Mouse (Mus musculus) hindbrain, postnatal 0 days (tissue): ENCODE data around the gene 1190002N15Rik. TPM values are rescaled to one million over a fixed set of nuclear protein-coding genes. Genes with fewer than 3 reads are reported as not detected.
A peak's percentile ranks its signal among the peaks of the same experiment; 100 is the strongest.

ENCODE experiments used
- ATAC-seq: fragments of 200-750 bp; cut with Nextera tagmentation; 2 replicates; pipeline ENCODE4 v1.8.0; 2017; ENCODE audit warnings: mild to moderate bottlenecking, moderate TSS enrichment, moderate library complexity
- DNase-seq: peaks from one replicate; pipeline ENCODE4 v3.0.0-alpha.2; 2015; ENCODE audit warnings: low spot score
- H3K27ac ChIP-seq: fragments of 300-500 bp; sonication (generic); 2 replicates; pipeline ENCODE4 v1.5.1; 2014; ENCODE audit warnings: mild to moderate bottlenecking
- H3K27me3 ChIP-seq: fragments of 300-500 bp; sonication (generic); 2 replicates; pipeline ENCODE4 v1.6.1; 2014; ENCODE audit warnings: low read length, mixed read lengths; ENCODE audit not compliant: insufficient read depth
- H3K36me3 ChIP-seq: fragments of 300-500 bp; sonication (generic); 2 replicates; pipeline ENCODE4 v1.6.1; 2014; ENCODE audit warnings: low read length, mixed read lengths; ENCODE audit not compliant: insufficient read depth
- H3K4me1 ChIP-seq: fragments of 300-500 bp; sonication (generic); 2 replicates; pipeline ENCODE4 v1.6.1; 2014; ENCODE audit warnings: antibody characterized with exemption, low read length, mixed read lengths; ENCODE audit not compliant: insufficient read depth
- H3K4me2 ChIP-seq: fragments of 300-500 bp; sonication (generic); 2 replicates; pipeline ENCODE4 v1.6.1; 2014; ENCODE audit warnings: low read depth, mild to moderate bottlenecking, low read length, moderate library complexity, mixed read lengths
- H3K4me3 ChIP-seq: fragments of 300-500 bp; sonication (generic); 2 replicates; pipeline ENCODE4 v1.5.1; 2014; ENCODE audit warnings: low read length
- H3K9ac ChIP-seq: fragments of 300-500 bp; sonication (generic); replicated peaks from 2 replicates; pipeline ENCODE4 v1.6.1; 2014; ENCODE audit warnings: mild to moderate bottlenecking, low read length, moderate library complexity, mixed read lengths
- H3K9me3 ChIP-seq: fragments of 300-500 bp; sonication (generic); 2 replicates; pipeline ENCODE4 v1.6.1; 2016; ENCODE audit warnings: low read length, mixed read lengths
- CTCF ChIP-seq: IDR thresholded peaks from 2 replicates; pipeline ENCODE4 v1.5.1; 2016; ENCODE audit warnings: antibody characterized with exemption, control low read depth, low read depth
- WGBS: fragments of 180-500 bp; shearing (Covaris S2); extraction: QIAGEN DNeasy Blood & Tissue Kit; methylation state at CpG from one replicate; pipeline ENCODE4 v1.1.7; 2014; 5-methylcytosine and 5-hydroxymethylcytosine counted together
- polyA plus RNA-seq: library from polyadenylated mRNA; unstranded; fragments of >200 nt; fragmentation: Nextera tagmentation; extraction: Ambion mirVana; gene quantifications from 2 replicates; pipeline ENCODE4 v1.2.1, GENCODE M21; 2015
- total RNA-seq: library from RNA; depleted of rRNA; stranded (reverse); fragments of >200 nt; gene quantifications from 2 replicates; pipeline ENCODE4 v1.2.3, GENCODE M21; 2014

1190002N15Rik gene
- total and polyA plus RNA-seq, 2 experiments from 2014 or later, result 9.4 to 32.4 TPM

- Histone ChIP-seq H3K4me1 (no peaks in the 10 kb centered on the region), H3K27ac (0 out of 2 replicates have a peak overlapping the region, but pooled peaks have one; percentile 98), H3K36me3 (no peaks in the 10 kb centered on the region), H3K27me3 (no peaks in the 10 kb centered on the region), H3K9ac (0 out of 2 replicates have a peak overlapping the region, but pooled peaks have one; percentile 86), H3K9me3 (no peaks in the 10 kb centered on the region), H3K4me3 (peak overlapping the region; percentile 87), H3K4me2 (peak overlapping the region; percentile 93)
- DNase-seq (no peak), ATAC-seq (no peak)
- no peak for TF ChIP-seq CTCF
- WGBS, result 29% methylated on average over 8 of the region's 8 CpGs
These were observed 1.5 kb upstream of the 1190002N15Rik start for GRCm38 (mm10) chr9:94539346-94539865.

- H3K9ac ChIP-seq, result peak overlapping the region; percentile 86
- WGBS, result under 1% methylated on average over 22 of the region's 22 CpGs
- peak overlapping the region; percentile 98 for H3K27ac ChIP-seq
- H3K27me3 ChIP-seq, result no peaks in the 10 kb centered on the region
- TF ChIP-seq CTCF, result no peak
- peak overlapping the region; percentile 93 for H3K4me2 ChIP-seq
- H3K4me1 ChIP-seq, result no peaks in the 10 kb centered on the region
- no peaks in the 10 kb centered on the region for H3K36me3 ChIP-seq
- DNase-seq, result no peak
- no peaks in the 10 kb centered on the region for H3K9me3 ChIP-seq
- peak overlapping the region; percentile 87 for H3K4me3 ChIP-seq
- ATAC-seq, result no peak
These were observed 902 bp upstream of the 1190002N15Rik start for GRCm38 (mm10) chr9:94538823-94539143.

- peak; percentile 80 for DNase-seq
- Histone ChIP-seq H3K4me2 (peak overlapping the region; percentile 77), H3K4me3 (peak overlapping the region; percentile 87), H3K36me3 (no peaks in the 10 kb centered on the region), H3K4me1 (no peaks in the 10 kb centered on the region), H3K9ac (peak overlapping the region; percentile 86), H3K27ac (peak overlapping the region; percentile 98), H3K27me3 (no peaks in the 10 kb centered on the region), H3K9me3 (no peaks in the 10 kb centered on the region)
- ATAC-seq, result peak; percentile 55
- under 1% methylated on average over 103 of the region's 103 CpGs for WGBS
- TF ChIP-seq CTCF, result peak; percentile 71
These were observed 597 bp downstream of the 1190002N15Rik start for GRCm38 (mm10) chr9:94537051-94537917.

GRCm38 (mm10) chr9:94536261-94536905, 1.5 kb downstream of the 1190002N15Rik start:
- TF ChIP-seq CTCF, result no peak
- Histone ChIP-seq H3K4me2 (peak overlapping the region; percentile 77), H3K36me3 (no peaks in the 10 kb centered on the region), H3K4me1 (no peaks in the 10 kb centered on the region), H3K9ac (peak overlapping the region; percentile 86), H3K4me3 (peak overlapping the region; percentile 87), H3K9me3 (no peaks in the 10 kb centered on the region), H3K27me3 (no peaks in the 10 kb centered on the region), H3K27ac (peak overlapping the region; percentile 98)
- WGBS, result 1% methylated on average over 15 of the region's 15 CpGs
- ATAC-seq (no peak), DNase-seq (peak; percentile 5)

- Histone ChIP-seq H3K36me3 (no peaks in the 10 kb centered on the region), H3K9ac (peak overlapping the region; percentile 86; the same call in 1 of the 2 replicates), H3K4me2 (peak overlapping the region; percentile 77), H3K4me3 (peak overlapping the region; percentile 87), H3K27ac (no peak overlapping the region), H3K27me3 (no peaks in the 10 kb centered on the region), H3K9me3 (no peaks in the 10 kb centered on the region), H3K4me1 (peaks cover 4% of the 10 kb centered on the region; the same call in 1 of the 2 replicates)
- ATAC-seq, result no peak
- peak; percentile 70 for DNase-seq
- peak; percentile 58 for TF ChIP-seq CTCF
These were observed 3.1 kb downstream of the 1190002N15Rik start for GRCm38 (mm10) chr9:94534795-94535194.

GRCm38 (mm10) chr9:94534226-94534625, 3.7 kb downstream of the 1190002N15Rik start:
- H3K9me3 ChIP-seq, result no peaks in the 10 kb centered on the region
- DNase-seq (peak; percentile 9), ATAC-seq (no peak)
- 52% methylated on average over 2 of the region's 2 CpGs for WGBS
- peak overlapping the region; percentile 2 for H3K9ac ChIP-seq
- peak overlapping the region; percentile 38; the same call in 1 of the 2 replicates for H3K27ac ChIP-seq
- H3K27me3 ChIP-seq, result no peaks in the 10 kb centered on the region
- H3K4me2 ChIP-seq, result peak overlapping the region; percentile 77
- H3K4me1 ChIP-seq, result peaks cover 4% of the 10 kb centered on the region; the same call in 1 of the 2 replicates
- TF ChIP-seq CTCF, result no peak
- H3K4me3 ChIP-seq, result peak overlapping the region; percentile 87
- H3K36me3 ChIP-seq, result no peaks in the 10 kb centered on the region
